Mouse (Mus musculus) 416B (cell line): ENCODE measurements around the gene Fcna.

ENCODE experiments used
- DNase-seq: peaks from one replicate; pipeline ENCODE4 v3.0.0; 2011; ENCODE audit warnings: low read depth

The Fcna gene

GRCm38 (mm10) chr2:25627811-25628210 lies at the start of gene Fcna:
Fcna (minus strand) TSS chr2:25628030.
- DNase-seq = no peak

GRCm38 (mm10) chr2:25676486-25676885 lies 48.7 kb upstream of the Fcna start, which contains the start of gene Lcn6:
Lcn6 (plus strand) TSS chr2:25676786.
- no peak for DNase-seq

GRCm38 (mm10) chr2:25666516-25666915 lies 38.7 kb upstream of the Fcna start:
- DNase-seq = no peak

- no peak for DNase-seq
Measured at GRCm38 (mm10) chr2:25664125-25664524, 36.3 kb upstream of the Fcna start.

- peak; percentile 54 for DNase-seq
Measured at GRCm38 (mm10) chr2:25663511-25663910, 35.7 kb upstream of the Fcna start.

- peak; percentile 16 for DNase-seq
Measured at GRCm38 (mm10) chr2:25661245-25661970, 33.6 kb upstream of the Fcna start.

- DNase-seq = no peak
Measured at GRCm38 (mm10) chr2:25660279-25660678, 32.4 kb upstream of the Fcna start.

GRCm38 (mm10) chr2:25657652-25658051 lies 29.8 kb upstream of the Fcna start, which contains the start of gene Lcn5:
Lcn5 (plus strand) TSS chr2:25657952.
- no peak for DNase-seq

GRCm38 (mm10) chr2:25657246-25657645 lies 29.4 kb upstream of the Fcna start:
- peak; percentile 7 for DNase-seq

GRCm38 (mm10) chr2:25656691-25657090 lies 28.9 kb upstream of the Fcna start:
- no peak for DNase-seq

GRCm38 (mm10) chr2:25654502-25654901 lies 26.7 kb upstream of the Fcna start:
- DNase-seq = no peak

GRCm38 (mm10) chr2:25652902-25653301 lies 25.1 kb upstream of the Fcna start, which contains the start of gene Lcn8:
Lcn8 (plus strand) TSS chr2:25653120.
- no peak for DNase-seq

GRCm38 (mm10) chr2:25639890-25640289 lies 12.1 kb upstream of the Fcna start:
- peak; percentile 56 for DNase-seq

- DNase-seq = no peak
Measured at GRCm38 (mm10) chr2:25634046-25634445, 6.2 kb upstream of the Fcna start.

- no peak for DNase-seq
Measured at GRCm38 (mm10) chr2:25633616-25634015, 5.8 kb upstream of the Fcna start.

- no peak for DNase-seq
Measured at GRCm38 (mm10) chr2:25628738-25629137, 908 bp upstream of the Fcna start.

GRCm38 (mm10) chr2:25625986-25626385 lies 1.8 kb downstream of the Fcna start:
- DNase-seq = no peak

GRCm38 (mm10) chr2:25621229-25622200 lies 6.3 kb downstream of the Fcna start, which contains the start of gene Tmem141:
Tmem141 (minus strand) TSS chr2:25622005.
- DNase-seq = peak; percentile 39

GRCm38 (mm10) chr2:25620852-25621228 lies 7.0 kb downstream of the Fcna start:
- DNase-seq = no peak

- DNase-seq = peak; percentile 47
Measured at GRCm38 (mm10) chr2:25620386-25620785, 7.4 kb downstream of the Fcna start.

- DNase-seq = no peak
Measured at GRCm38 (mm10) chr2:25617578-25617977, 10.3 kb downstream of the Fcna start, which contains the start of gene Ccdc183. Ccdc183 (minus strand) TSS chr2:25617678.

GRCm38 (mm10) chr2:25616398-25616797 lies 11.4 kb downstream of the Fcna start:
- DNase-seq = no peak

- no peak for DNase-seq
Measured at GRCm38 (mm10) chr2:25608671-25609070, 19.2 kb downstream of the Fcna start.
